Mouse (Mus musculus) CD8-positive naive resting alpha-beta T cell, adult 57 days (primary cell): ENCODE measurements around the gene Mllt6. TPM values are rescaled to one million over a fixed set of nuclear protein-coding genes. Genes with fewer than 3 reads are reported as not detected.

Source experiments
- total RNA-seq: library from RNA; stranded (reverse); gene quantifications from one replicate; pipeline ENCODE4 v1.2.4, GENCODE M21; 2023

Mllt6 gene
- total RNA-seq = 192 TPM

GRCm38 (mm10) chr11:97662893-97663527 lies at the start of gene Mllt6:
TSS of gene Mllt6 (plus strand) at chr11:97663414.

GRCm38 (mm10) chr11:97629576-97629975 lies 33.6 kb upstream of the Mllt6 start, which contains the start of gene Epop:
TSS of gene Epop (minus strand) at chr11:97629702.

GRCm38 (mm10) chr11:97685613-97686321 lies 22.6 kb downstream of the Mllt6 start, which contains the start of gene Cisd3:
TSS of gene Cisd3 (plus strand) at chr11:97685826.

GRCm38 (mm10) chr11:97700003-97700745 lies 37.0 kb downstream of the Mllt6 start, which contains the start of gene Pcgf2:
TSS of gene Pcgf2 (minus strand) at chr11:97700497.

GRCm38 (mm10) chr11:97703039-97703826 lies 40.0 kb downstream of the Mllt6 start, which contains the start of gene Psmb3:
TSS of gene Psmb3 (plus strand) at chr11:97703399.

Other genes with a start within 250 kb of the Mllt6 start
- gene Arhgap23, start 247.9 kb upstream of the Mllt6 start, total RNA-seq = 0.67 TPM
- gene 4933428G20Rik, start 163.1 kb upstream of the Mllt6 start, total RNA-seq = not detected
- gene Srcin1, start 87.2 kb upstream of the Mllt6 start, total RNA-seq = not detected
- 6.6 TPM for gene Epop, start 33.7 kb upstream of the Mllt6 start, total RNA-seq
- 33.9 TPM for gene Cisd3, start 22.4 kb downstream of the Mllt6 start, total RNA-seq
- gene Pcgf2, start 37.1 kb downstream of the Mllt6 start, total RNA-seq = 1.4 TPM
- gene Psmb3, start 40.0 kb downstream of the Mllt6 start, total RNA-seq = 124 TPM
- 51.3 TPM for gene Pip4k2b, start 81.3 kb downstream of the Mllt6 start, total RNA-seq
- gene Cwc25, start 103.1 kb downstream of the Mllt6 start, total RNA-seq = 38.4 TPM
- gene 1700001P01Rik, start 112.5 kb downstream of the Mllt6 start, total RNA-seq = 1.8 TPM
- gene Rpl23, start 119.0 kb downstream of the Mllt6 start, total RNA-seq = 2,689 TPM
- gene Lasp1, start 135.6 kb downstream of the Mllt6 start, total RNA-seq = 132 TPM
- 0.95 TPM for gene B230217C12Rik, start 177.4 kb downstream of the Mllt6 start, total RNA-seq
- 0.46 TPM for gene Fbxo47, start 220.7 kb downstream of the Mllt6 start, total RNA-seq